24 mouse cellular contexts compared by ENCODE assay signal in genomic region chr15:74162437-74162763, GRCm38 (mm10).
A peak's percentile ranks its signal among the peaks of the same experiment; 100 is the strongest.
DNase-seq lines count a peak whose midpoint lies in the region; ATAC-seq lines count a peak whose summit lies in the region.
"Had no signal": no experiment of that assay in that cellular context is flagged by ENCODE, and none has a peak within 500 bp of the region (broad histone marks: within the 10 kb centered on the region; RNA-seq: fewer than 3 reads in every experiment).

No protein-coding gene starts in this region.

- H3K36me3 ChIP-seq in forebrain, embryonic 10.5 days (replicated peaks), result no peaks in the 10 kb centered on the region
- no peaks in the 10 kb centered on the region for H3K36me3 ChIP-seq in forebrain, embryonic 14.5 days (ENCODE audit: control insufficient read depth, insufficient read depth, low read length)
- H3K36me3 ChIP-seq in hindbrain, embryonic 15.5 days, result no peaks in the 10 kb centered on the region
- H3K36me3 ChIP-seq in midbrain, embryonic 16.5 days (ENCODE audit: control insufficient read depth, insufficient read depth, low read length), result no peaks in the 10 kb centered on the region
- H3K36me3 ChIP-seq: embryonic facial prominence, embryonic 10.5 days; heart, embryonic 15.5 days; kidney, embryonic 15.5 days; limb, embryonic 15.5 days; stomach, embryonic 15.5 days had no signal

- H3K9me3 ChIP-seq in forebrain, embryonic 10.5 days, result no peaks in the 10 kb centered on the region
- no peaks in the 10 kb centered on the region for H3K9me3 ChIP-seq in forebrain, embryonic 14.5 days (replicated peaks; ENCODE audit: control insufficient read depth, low read length)
- H3K9me3 ChIP-seq in hindbrain, embryonic 15.5 days, result no peaks in the 10 kb centered on the region
- H3K9me3 ChIP-seq in midbrain, embryonic 16.5 days (replicated peaks; ENCODE audit: control insufficient read depth, low read length, poor library complexity, severe bottlenecking), result no peaks in the 10 kb centered on the region
- H3K9me3 ChIP-seq: embryonic facial prominence, embryonic 10.5 days; heart, embryonic 15.5 days; kidney, embryonic 15.5 days; limb, embryonic 15.5 days; stomach, embryonic 15.5 days had no signal

- no peak overlapping the region for H3K4me2 ChIP-seq in forebrain, embryonic 14.5 days (ENCODE audit: low read length)
- no peak overlapping the region for H3K4me2 ChIP-seq in hindbrain, embryonic 15.5 days
- no peak overlapping the region for H3K4me2 ChIP-seq in midbrain, embryonic 16.5 days (ENCODE audit: low read length)
- H3K4me2 ChIP-seq: heart, embryonic 15.5 days; kidney, embryonic 15.5 days; limb, embryonic 15.5 days; stomach, embryonic 15.5 days had no signal

- 50% methylated on average over 8 of the region's 8 CpGs for WGBS in forebrain, embryonic 10.5 days
- WGBS in forebrain, embryonic 14.5 days, result 8% methylated on average over 8 of the region's 8 CpGs
- WGBS in hindbrain, embryonic 15.5 days, result 16% methylated on average over 8 of the region's 8 CpGs
- WGBS in midbrain, embryonic 16.5 days, result 13% methylated on average over 8 of the region's 8 CpGs

- 0 out of 2 replicates have a peak overlapping the region, but pooled peaks have one; percentile 63 for H3K27ac ChIP-seq in forebrain, embryonic 10.5 days
- H3K27ac ChIP-seq in forebrain, embryonic 14.5 days (ENCODE audit: low read depth, low read length), result peak overlapping the region; percentile 81
- H3K27ac ChIP-seq in hindbrain, embryonic 15.5 days (replicated peaks), result 0 out of 2 replicates have a peak overlapping the region, but pooled peaks have one; percentile 62
- H3K27ac ChIP-seq in midbrain, embryonic 16.5 days (ENCODE audit: low read length), result peak overlapping the region; percentile 70
- H3K27ac ChIP-seq: embryonic facial prominence, embryonic 10.5 days; heart, adult 2 months; heart, embryonic 15.5 days; kidney, embryonic 15.5 days; limb, embryonic 15.5 days; stomach, embryonic 15.5 days had no signal

- DNase-seq in forebrain, embryonic 10.5 days (ENCODE audit: extremely low spot score, low spot score), result no peak
- peak; percentile 82 for DNase-seq in forebrain, embryonic 14.5 days (ENCODE audit: low spot score)
- no peak for DNase-seq in gastrocnemius, postnatal 4 days (ENCODE audit: low spot score in 2 of 2)
- DNase-seq in cerebellum, postnatal 4 days (ENCODE audit: low spot score in 2 of 2), result no peak
- no peak for DNase-seq in cerebellum, postnatal 36 days
- DNase-seq in kidney, postnatal 25 days, result no peak
- DNase-seq: adrenal gland, postnatal 25 days; B cell, adult 2 months; cerebellum, adult 11-12 months; cerebellum, postnatal 25 days; gastrocnemius, postnatal 10 days; heart, adult 2 months; layer of hippocampus, postnatal 36 days; lung, postnatal 10 days; right cerebral cortex, postnatal 25 days; thymus, adult 18-20 months had no signal

- H3K27me3 ChIP-seq in forebrain, embryonic 10.5 days (ENCODE audit: poor library complexity, severe bottlenecking), result peaks cover 31% of the 10 kb centered on the region
- no peaks in the 10 kb centered on the region for H3K27me3 ChIP-seq in forebrain, embryonic 14.5 days (replicated peaks; ENCODE audit: control insufficient read depth, insufficient read depth, low read length)
- no peaks in the 10 kb centered on the region for H3K27me3 ChIP-seq in hindbrain, embryonic 15.5 days
- H3K27me3 ChIP-seq in midbrain, embryonic 16.5 days (ENCODE audit: control insufficient read depth, insufficient read depth, low read depth, low read length), result no peaks in the 10 kb centered on the region
- H3K27me3 ChIP-seq: stomach, embryonic 15.5 days had no signal

- peaks cover 45% of the 10 kb centered on the region for H3K4me1 ChIP-seq in forebrain, embryonic 10.5 days
- peaks cover 35% of the 10 kb centered on the region for H3K4me1 ChIP-seq in forebrain, embryonic 14.5 days (ENCODE audit: control insufficient read depth, insufficient read depth, low read length)
- H3K4me1 ChIP-seq in hindbrain, embryonic 15.5 days (replicated peaks), result peaks cover 27% of the 10 kb centered on the region
- peaks cover 22% of the 10 kb centered on the region for H3K4me1 ChIP-seq in midbrain, embryonic 16.5 days (ENCODE audit: control insufficient read depth, insufficient read depth, low read length)
- H3K4me1 ChIP-seq: heart, embryonic 15.5 days; stomach, embryonic 15.5 days had no signal

- ATAC-seq in forebrain, embryonic 14.5 days, result peak; percentile 75
- no peak for ATAC-seq in hindbrain, embryonic 15.5 days (ENCODE audit: low FRiP score, low read depth)
- no peak for ATAC-seq in midbrain, embryonic 16.5 days
- ATAC-seq: intestine, postnatal 0 days had no signal

- 0 out of 2 replicates have a peak overlapping the region, but pooled peaks have one; percentile 29 for H3K9ac ChIP-seq in forebrain, embryonic 14.5 days (ENCODE audit: low read length)
- H3K9ac ChIP-seq in hindbrain, embryonic 15.5 days, result no peak overlapping the region
- H3K9ac ChIP-seq in midbrain, embryonic 16.5 days (ENCODE audit: low read depth, low read length), result no peak overlapping the region
- H3K9ac ChIP-seq: heart, embryonic 15.5 days; kidney, embryonic 15.5 days; limb, embryonic 15.5 days; stomach, embryonic 15.5 days had no signal

- no peak overlapping the region for H3K4me3 ChIP-seq in forebrain, embryonic 10.5 days
- no peak overlapping the region for H3K4me3 ChIP-seq in forebrain, embryonic 14.5 days (ENCODE audit: low read depth, low read length)
- no peak overlapping the region for H3K4me3 ChIP-seq in hindbrain, embryonic 15.5 days
- H3K4me3 ChIP-seq in midbrain, embryonic 16.5 days (ENCODE audit: low read depth, low read length), result no peak overlapping the region
- H3K4me3 ChIP-seq: embryonic facial prominence, embryonic 10.5 days; heart, adult 2 months; heart, embryonic 15.5 days; kidney, embryonic 15.5 days; limb, embryonic 15.5 days; stomach, embryonic 15.5 days had no signal
